Mouse (Mus musculus) adipocyte (in vitro differentiated cells): Measurements from ENCODE around the gene Gm21943.
"Not testable (repeated sequence)": the region's sequence is repeated elsewhere in the genome, so short reads cannot be mapped to it uniquely, and the experiment has no call there.

ENCODE experiments used
- DNase-seq: peaks from one replicate; pipeline ENCODE4 v3.0.0-alpha.2; 2016; ENCODE audit warnings: low spot score

Gm21943 gene

GRCm38 (mm10) chrY:57533644-57534043 lies at the start of gene Gm21943:
TSS of gene Gm21943 (minus strand) at chrY:57533744.
- not testable (repeated sequence) for DNase-seq
